Mouse (Mus musculus): ENCODE measurements around the gene Bach1.

GRCm38 (mm10) chr16:87746728-87747127 lies 48.0 kb downstream of the Bach1 start:
- TF ChIP-seq GABPA (IDR thresholded peaks at IDR 0.05; ENCODE audit: insufficient replicate concordance, low read depth, low read length) = no peak
- TF ChIP-seq E2F4 (IDR thresholded peaks at IDR 0.05; ENCODE audit: insufficient replicate concordance, low read depth, low read length) = no peak
- no peak for TF ChIP-seq POLR2A (IDR thresholded peaks at IDR 0.05; ENCODE audit: low read depth, low read length)
- TF ChIP-seq HCFC1 (IDR thresholded peaks at IDR 0.05; ENCODE audit: low read depth, low read length) = no peak
- TF ChIP-seq CTCF (conservative IDR thresholded peaks at IDR 0.05 in 1 of 2, IDR thresholded peaks at IDR 0.05 in 1 of 2; ENCODE audit: low read depth in 2 of 2, low read length in 2 of 2) = peak; percentile 98 to 100
- TF ChIP-seq EP300 (IDR thresholded peaks at IDR 0.05; ENCODE audit: low read length) = no peak
- no peak for TF ChIP-seq USF1 (IDR thresholded peaks at IDR 0.05; ENCODE audit: low read depth, low read length)
- TF ChIP-seq MAFK (IDR thresholded peaks at IDR 0.05; ENCODE audit: insufficient replicate concordance, low read length) = no peak
- no peak for TF ChIP-seq ZMIZ1 (IDR thresholded peaks at IDR 0.05; ENCODE audit: low read depth, low read length)
- TF ChIP-seq RAD21 (IDR thresholded peaks at IDR 0.05; ENCODE audit: low read depth, low read length) = peak; percentile 84
- peak; percentile 53; the same call in 1 of the 2 replicates for TF ChIP-seq TBP (conservative IDR thresholded peaks at IDR 0.05; ENCODE audit: low read depth, low read length)

Data from CH12.LX (cell line).